Mouse (Mus musculus): Measurements from ENCODE around the gene Mansc1. TPM values are rescaled to one million over a fixed set of nuclear protein-coding genes. Genes with fewer than 3 reads are reported as not detected.
"Not testable (repeated sequence)": the region's sequence is repeated elsewhere in the genome, so short reads cannot be mapped to it uniquely, and the experiment has no call there.

Gene Mansc1
- polyA plus RNA-seq (2015; fragmentation: Nextera tagmentation; extraction: Ambion mirVana) = 5.8 and 8.0 TPM in 2 replicates

- Histone ChIP-seq H3K4me1 (ENCODE audit: control insufficient read depth, insufficient read depth, low read length) (peaks cover 5% of the 10 kb centered on the region; the same call in 1 of the 2 replicates), H3K27ac (ENCODE audit: low read length) (peak within 1 kb of the TSS; percentile 82), H3K9me3 (replicated peaks; ENCODE audit: control insufficient read depth, low read length) (no peaks in the 10 kb centered on the region), H3K36me3 (ENCODE audit: control insufficient read depth, insufficient read depth) (no peaks in the 10 kb centered on the region), H3K9ac (ENCODE audit: low read length) (peak within 1 kb of the TSS; percentile 87), H3K4me2 (ENCODE audit: low read depth, low read length) (peak within 1 kb of the TSS; percentile 70), H3K27me3 (ENCODE audit: control insufficient read depth, insufficient read depth, low read length) (no peaks in the 10 kb centered on the region), H3K4me3 (ENCODE audit: low read length) (peak within 1 kb of the TSS; percentile 83)
- 1% methylated on average over 46 of the region's 46 CpGs for WGBS
- ATAC-seq (replicated peaks; ENCODE audit: extremely low read depth, insufficient read depth, low FRiP score) = peak; percentile 76
Observed at GRCm38 (mm10) chr6:134631947-134632687, at the start of gene Mansc1. Gene Mansc1, minus strand, starts transcription at chr6:134632488.

DNA sequence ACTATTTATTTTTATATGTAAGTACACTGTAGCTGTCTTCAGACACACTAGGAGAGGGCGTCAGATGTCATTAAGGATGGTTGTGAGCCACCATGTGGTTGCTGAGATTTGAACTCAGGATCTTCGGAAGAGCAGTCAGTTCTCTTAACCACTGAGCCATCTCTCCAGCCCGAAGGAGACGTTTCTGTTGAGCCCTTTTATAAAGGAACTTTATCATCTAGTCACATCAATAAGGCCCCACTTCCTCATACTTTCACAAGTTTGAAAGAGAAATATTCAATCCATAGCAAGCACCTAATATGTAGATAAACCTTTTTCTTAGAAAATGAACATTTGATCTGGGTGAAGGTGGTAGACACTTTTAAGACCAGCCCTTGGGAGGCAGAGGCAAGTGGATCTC lies 47.0 kb upstream of the Mansc1 start:
- not testable (repeated sequence) for H3K27me3 ChIP-seq (ENCODE audit: control insufficient read depth, insufficient read depth, low read length); H3K9ac ChIP-seq (ENCODE audit: low read length); H3K4me3 ChIP-seq (ENCODE audit: low read length); H3K9me3 ChIP-seq (replicated peaks; ENCODE audit: control insufficient read depth, low read length); H3K36me3 ChIP-seq (ENCODE audit: control insufficient read depth, insufficient read depth); H3K4me2 ChIP-seq (ENCODE audit: low read depth, low read length); H3K4me1 ChIP-seq (ENCODE audit: control insufficient read depth, insufficient read depth, low read length); ATAC-seq (replicated peaks; ENCODE audit: extremely low read depth, insufficient read depth, low FRiP score); H3K27ac ChIP-seq (ENCODE audit: low read length)
- 84% methylated on average over 4 of the region's 4 CpGs for WGBS

- H3K4me1 ChIP-seq (ENCODE audit: control insufficient read depth, insufficient read depth, low read length) = no peaks in the 10 kb centered on the region
- no peak overlapping the region for H3K27ac ChIP-seq (ENCODE audit: low read length)
- H3K9me3 ChIP-seq (replicated peaks; ENCODE audit: control insufficient read depth, low read length) = no peaks in the 10 kb centered on the region
- H3K4me3 ChIP-seq (ENCODE audit: low read length) = no peak overlapping the region
- no peaks in the 10 kb centered on the region for H3K27me3 ChIP-seq (ENCODE audit: control insufficient read depth, insufficient read depth, low read length)
- H3K4me2 ChIP-seq (ENCODE audit: low read depth, low read length) = no peak overlapping the region
- no peak overlapping the region for H3K9ac ChIP-seq (ENCODE audit: low read length)
- no peak for ATAC-seq (replicated peaks; ENCODE audit: extremely low read depth, insufficient read depth, low FRiP score)
- 62% methylated on average over 3 of the region's 3 CpGs for WGBS
- H3K36me3 ChIP-seq (ENCODE audit: control insufficient read depth, insufficient read depth) = no peaks in the 10 kb centered on the region
Observed at GRCm38 (mm10) chr6:134678037-134678436, 45.7 kb upstream of the Mansc1 start.

GRCm38 (mm10) chr6:134677504-134677903 lies 45.2 kb upstream of the Mansc1 start:
- Histone ChIP-seq H3K4me3 (ENCODE audit: low read length) (no peak overlapping the region), H3K27ac (ENCODE audit: low read length) (no peak overlapping the region), H3K4me1 (ENCODE audit: control insufficient read depth, insufficient read depth, low read length) (no peaks in the 10 kb centered on the region), H3K27me3 (ENCODE audit: control insufficient read depth, insufficient read depth, low read length) (no peaks in the 10 kb centered on the region), H3K4me2 (ENCODE audit: low read depth, low read length) (no peak overlapping the region), H3K9me3 (replicated peaks; ENCODE audit: control insufficient read depth, low read length) (no peaks in the 10 kb centered on the region), H3K36me3 (ENCODE audit: control insufficient read depth, insufficient read depth) (no peaks in the 10 kb centered on the region), H3K9ac (ENCODE audit: low read length) (no peak overlapping the region)
- no peak for ATAC-seq (replicated peaks; ENCODE audit: extremely low read depth, insufficient read depth, low FRiP score)
- 83% methylated on average over 4 of the region's 4 CpGs for WGBS

GRCm38 (mm10) chr6:134673712-134674111 lies 41.4 kb upstream of the Mansc1 start:
- H3K27me3 ChIP-seq (ENCODE audit: control insufficient read depth, insufficient read depth, low read length); H3K9ac ChIP-seq (ENCODE audit: low read length); ATAC-seq (replicated peaks; ENCODE audit: extremely low read depth, insufficient read depth, low FRiP score); H3K36me3 ChIP-seq (ENCODE audit: control insufficient read depth, insufficient read depth); H3K4me2 ChIP-seq (ENCODE audit: low read depth, low read length); H3K4me3 ChIP-seq (ENCODE audit: low read length); H3K27ac ChIP-seq (ENCODE audit: low read length); H3K9me3 ChIP-seq (replicated peaks; ENCODE audit: control insufficient read depth, low read length): not testable (repeated sequence)
- peaks cover 22% of the 10 kb centered on the region for H3K4me1 ChIP-seq (ENCODE audit: control insufficient read depth, insufficient read depth, low read length)
- WGBS = 89% methylated on average over 8 of the region's 8 CpGs

DNA sequence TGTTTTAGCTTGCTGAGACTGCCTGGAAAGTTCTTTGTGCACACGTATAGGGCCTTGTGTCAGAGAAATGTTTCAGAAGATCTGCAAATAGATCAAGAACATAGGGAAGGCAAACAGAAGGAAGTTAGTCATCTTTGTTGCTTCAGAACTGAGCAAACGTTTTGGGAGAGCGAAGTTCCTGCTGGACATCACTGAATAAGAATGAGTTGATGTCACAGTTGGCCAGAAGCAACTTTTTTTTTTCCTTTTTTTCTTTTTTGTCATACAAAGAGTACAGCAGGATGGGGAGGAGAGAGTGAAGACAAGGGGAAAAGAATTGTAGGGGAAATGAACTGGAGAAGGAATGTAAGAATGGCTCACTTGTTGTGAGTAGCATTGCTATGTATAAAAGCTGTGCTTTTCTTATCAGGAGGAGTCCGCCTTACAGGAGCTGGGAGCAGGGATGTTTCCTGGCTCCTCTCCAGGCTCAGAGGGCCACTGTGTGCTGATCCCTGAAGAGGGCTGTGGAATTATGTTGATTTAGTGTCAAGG lies 38.7 kb upstream of the Mansc1 start:
- H3K27me3 ChIP-seq (ENCODE audit: control insufficient read depth, insufficient read depth, low read length) = no peaks in the 10 kb centered on the region
- H3K27ac ChIP-seq (ENCODE audit: low read length) = peak overlapping the region; percentile 66
- H3K9ac ChIP-seq (ENCODE audit: low read length) = no peak overlapping the region
- peaks cover 26% of the 10 kb centered on the region for H3K4me1 ChIP-seq (ENCODE audit: control insufficient read depth, insufficient read depth, low read length)
- peak overlapping the region; percentile 42 for H3K4me2 ChIP-seq (ENCODE audit: low read depth, low read length)
- H3K9me3 ChIP-seq (replicated peaks; ENCODE audit: control insufficient read depth, low read length) = no peaks in the 10 kb centered on the region
- H3K4me3 ChIP-seq (ENCODE audit: low read length) = no peak overlapping the region
- WGBS = 20% methylated on average over 4 of the region's 4 CpGs
- H3K36me3 ChIP-seq (ENCODE audit: control insufficient read depth, insufficient read depth) = no peaks in the 10 kb centered on the region
- ATAC-seq (replicated peaks; ENCODE audit: extremely low read depth, insufficient read depth, low FRiP score) = peak; percentile 86

DNA sequence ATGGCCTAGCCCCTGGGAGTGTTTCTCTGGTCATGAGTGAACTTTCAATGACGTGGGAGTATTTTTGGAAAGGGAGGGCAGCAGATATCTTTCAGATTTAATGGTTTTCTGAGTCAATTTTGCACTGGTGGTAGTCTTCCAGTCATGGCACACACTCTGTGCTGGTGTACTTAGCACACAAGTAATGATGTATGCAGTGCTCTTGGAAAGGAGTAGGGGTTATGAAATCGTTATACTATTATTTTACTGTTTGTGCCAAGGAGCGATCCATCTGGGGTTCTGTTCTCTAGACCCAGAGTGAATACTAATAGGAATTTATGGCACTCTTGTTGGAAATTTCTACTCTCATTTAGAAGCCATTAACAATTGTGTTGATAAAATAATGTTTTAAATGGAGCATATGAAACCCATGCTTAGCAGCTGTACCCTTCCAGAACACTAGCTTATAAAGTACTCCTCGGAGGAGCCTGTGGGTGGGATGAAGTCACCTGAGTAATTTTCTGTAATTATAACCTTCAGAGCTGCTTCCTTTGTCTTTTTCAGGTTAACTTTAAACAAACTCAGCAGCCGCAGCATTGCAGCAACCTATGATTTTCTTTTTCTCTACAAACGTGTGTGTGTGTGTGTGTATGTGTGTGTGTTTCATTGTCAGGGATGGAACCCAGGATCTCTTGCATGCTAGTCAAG lies 37.0 kb upstream of the Mansc1 start:
- no peaks in the 10 kb centered on the region for H3K27me3 ChIP-seq (ENCODE audit: control insufficient read depth, insufficient read depth, low read length)
- ATAC-seq (replicated peaks; ENCODE audit: extremely low read depth, insufficient read depth, low FRiP score) = no peak
- H3K9me3 ChIP-seq (replicated peaks; ENCODE audit: control insufficient read depth, low read length) = no peaks in the 10 kb centered on the region
- H3K27ac ChIP-seq (ENCODE audit: low read length) = no peak overlapping the region
- no peak overlapping the region for H3K4me3 ChIP-seq (ENCODE audit: low read length)
- H3K4me1 ChIP-seq (ENCODE audit: control insufficient read depth, insufficient read depth, low read length) = peaks cover 26% of the 10 kb centered on the region
- no peaks in the 10 kb centered on the region for H3K36me3 ChIP-seq (ENCODE audit: control insufficient read depth, insufficient read depth)
- no peak overlapping the region for H3K4me2 ChIP-seq (ENCODE audit: low read depth, low read length)
- no peak overlapping the region for H3K9ac ChIP-seq (ENCODE audit: low read length)
- WGBS = 75% methylated on average over 6 of the region's 6 CpGs

DNA sequence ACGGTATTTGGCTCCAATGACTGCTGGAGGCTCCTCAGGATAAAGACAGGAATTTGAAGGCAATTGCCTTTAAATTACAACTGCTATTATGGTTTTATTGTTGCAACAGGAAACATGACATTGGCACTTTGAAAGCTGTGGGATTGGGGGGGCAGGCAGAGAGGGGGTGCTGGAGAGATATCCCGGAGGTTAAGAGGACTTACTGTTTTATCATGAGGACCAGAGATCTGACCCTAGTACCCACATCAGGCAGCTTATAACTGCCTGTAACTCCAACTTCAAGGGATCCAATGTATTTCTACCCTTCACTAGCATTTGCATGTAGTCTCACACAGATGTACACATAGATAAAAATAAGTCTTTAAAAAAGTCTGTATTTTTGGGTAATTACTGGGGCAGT lies 36.2 kb upstream of the Mansc1 start:
- Histone ChIP-seq H3K27me3 (ENCODE audit: control insufficient read depth, insufficient read depth, low read length) (no peaks in the 10 kb centered on the region), H3K4me2 (ENCODE audit: low read depth, low read length) (no peak overlapping the region), H3K4me1 (ENCODE audit: control insufficient read depth, insufficient read depth, low read length) (peaks cover 26% of the 10 kb centered on the region), H3K9ac (ENCODE audit: low read length) (no peak overlapping the region), H3K27ac (ENCODE audit: low read length) (no peak overlapping the region), H3K36me3 (ENCODE audit: control insufficient read depth, insufficient read depth) (no peaks in the 10 kb centered on the region), H3K9me3 (replicated peaks; ENCODE audit: control insufficient read depth, low read length) (no peaks in the 10 kb centered on the region), H3K4me3 (ENCODE audit: low read length) (no peak overlapping the region)
- WGBS = 70% methylated on average over 2 of the region's 2 CpGs
- ATAC-seq (replicated peaks; ENCODE audit: extremely low read depth, insufficient read depth, low FRiP score) = no peak

- no peak overlapping the region for H3K4me2 ChIP-seq (ENCODE audit: low read depth, low read length)
- no peaks in the 10 kb centered on the region for H3K27me3 ChIP-seq (ENCODE audit: control insufficient read depth, insufficient read depth, low read length)
- 64% methylated on average over 9 of the region's 9 CpGs for WGBS
- no peak overlapping the region for H3K4me3 ChIP-seq (ENCODE audit: low read length)
- H3K27ac ChIP-seq (ENCODE audit: low read length) = no peak overlapping the region
- H3K36me3 ChIP-seq (ENCODE audit: control insufficient read depth, insufficient read depth) = no peaks in the 10 kb centered on the region
- no peak for ATAC-seq (replicated peaks; ENCODE audit: extremely low read depth, insufficient read depth, low FRiP score)
- H3K9ac ChIP-seq (ENCODE audit: low read length) = no peak overlapping the region
- H3K4me1 ChIP-seq (ENCODE audit: control insufficient read depth, insufficient read depth, low read length) = peaks cover 12% of the 10 kb centered on the region
- H3K9me3 ChIP-seq (replicated peaks; ENCODE audit: control insufficient read depth, low read length) = no peaks in the 10 kb centered on the region
Observed at GRCm38 (mm10) chr6:134665817-134666216, 33.5 kb upstream of the Mansc1 start.

Data from heart, embryonic 16.5 days (tissue).